Mouse (Mus musculus) cerebellum, postnatal 4 days (tissue): ENCODE data around the gene Akr1c13.
"Not testable (repeated sequence)": the region's sequence is repeated elsewhere in the genome, so short reads cannot be mapped to it uniquely, and the experiment has no call there.

Experiments
- DNase-seq, 2 experiments: peaks; one replicate each; pipeline ENCODE4 v3.0.0; 2022; ENCODE audit warnings: low spot score in 2 of 2, mixed read lengths in 1 of 2

Gene Akr1c13

GRCm38 (mm10) chr13:4190904-4191303, at the start of gene Akr1c13:
Gene Akr1c13, plus strand, starts transcription at chr13:4191150.
- DNase-seq = no peak

GRCm38 (mm10) chr13:4144261-4144660, 46.7 kb upstream of the Akr1c13 start:
- DNase-seq = no peak

- no peak for DNase-seq
Observed at GRCm38 (mm10) chr13:4150518-4150917, 40.4 kb upstream of the Akr1c13 start, which contains the start of gene Akr1c18. Gene Akr1c18, minus strand, starts transcription at chr13:4150654.

GRCm38 (mm10) chr13:4152908-4153307, 38.0 kb upstream of the Akr1c13 start:
- no peak for DNase-seq

- no peak for DNase-seq
Observed at GRCm38 (mm10) chr13:4153593-4153992, 37.4 kb upstream of the Akr1c13 start.

- no peak for DNase-seq
Observed at GRCm38 (mm10) chr13:4155286-4155685, 35.7 kb upstream of the Akr1c13 start.

- DNase-seq = no peak
Observed at GRCm38 (mm10) chr13:4168006-4168405, 22.9 kb upstream of the Akr1c13 start.

GRCm38 (mm10) chr13:4172978-4173377, 18.0 kb upstream of the Akr1c13 start:
- no peak for DNase-seq

GRCm38 (mm10) chr13:4181321-4181720, 9.6 kb upstream of the Akr1c13 start:
- not testable (repeated sequence) for DNase-seq

- no peak for DNase-seq
Observed at GRCm38 (mm10) chr13:4183116-4183515, 7.8 kb upstream of the Akr1c13 start.

- not testable (repeated sequence) for DNase-seq
Observed at GRCm38 (mm10) chr13:4186641-4187411, 4.1 kb upstream of the Akr1c13 start.

GRCm38 (mm10) chr13:4188174-4188573, 2.8 kb upstream of the Akr1c13 start:
- no peak for DNase-seq

GRCm38 (mm10) chr13:4192511-4192910, 1.6 kb downstream of the Akr1c13 start:
- DNase-seq = no peak

GRCm38 (mm10) chr13:4206147-4206903, 15.4 kb downstream of the Akr1c13 start:
- DNase-seq = no peak

- no peak for DNase-seq
Observed at GRCm38 (mm10) chr13:4211560-4212299, 20.8 kb downstream of the Akr1c13 start.

GRCm38 (mm10) chr13:4212309-4212708, 21.4 kb downstream of the Akr1c13 start:
- DNase-seq = no peak

GRCm38 (mm10) chr13:4215496-4215895, 24.5 kb downstream of the Akr1c13 start:
- not testable (repeated sequence) for DNase-seq

GRCm38 (mm10) chr13:4228441-4228840, 37.5 kb downstream of the Akr1c13 start, which contains the start of gene Akr1c19:
Gene Akr1c19, plus strand, starts transcription at chr13:4228700.
- DNase-seq = no peak

GRCm38 (mm10) chr13:4230841-4231623, 40.1 kb downstream of the Akr1c13 start:
- no peak for DNase-seq

- no peak for DNase-seq
Observed at GRCm38 (mm10) chr13:4233135-4233534, 42.2 kb downstream of the Akr1c13 start.

- DNase-seq = no peak
Observed at GRCm38 (mm10) chr13:4233536-4234172, 42.7 kb downstream of the Akr1c13 start.
